Mouse (Mus musculus) c-Kit-positive CD71-positive TER-119-negative erythroid progenitor cells, embryonic 14.5 days (primary cell): ENCODE results near the gene Cnksr2.

Experiments used
- DNase-seq: peaks from one replicate; pipeline ENCODE4 v3.0.0-alpha.2; 2013; ENCODE audit warnings: low read depth

Cnksr2 gene

GRCm38 (mm10) chrX:158043057-158043843 is at the start of gene Cnksr2:
Gene Cnksr2, minus strand, starts transcription at chrX:158043294.
- DNase-seq = no peak

GRCm38 (mm10) chrX:158043844-158044140 is 698 bp upstream of the Cnksr2 start:
- DNase-seq = no peak

- DNase-seq = no peak
Observed at GRCm38 (mm10) chrX:158042255-158043056, 638 bp downstream of the Cnksr2 start.

- DNase-seq = no peak
Observed at GRCm38 (mm10) chrX:158041703-158042102, 1.4 kb downstream of the Cnksr2 start.

GRCm38 (mm10) chrX:157951698-157952097 is 91.4 kb downstream of the Cnksr2 start:
- no peak for DNase-seq

GRCm38 (mm10) chrX:157949256-157949655 is 93.8 kb downstream of the Cnksr2 start:
- no peak for DNase-seq

GRCm38 (mm10) chrX:157945121-157945520 is 98.0 kb downstream of the Cnksr2 start:
- no peak for DNase-seq

GRCm38 (mm10) chrX:157936611-157937010 is 106.5 kb downstream of the Cnksr2 start:
- no peak for DNase-seq

- DNase-seq = no peak
Observed at GRCm38 (mm10) chrX:157920093-157920492, 123.0 kb downstream of the Cnksr2 start.

- DNase-seq = no peak
Observed at GRCm38 (mm10) chrX:157829983-157830382, 213.1 kb downstream of the Cnksr2 start.

GRCm38 (mm10) chrX:157818921-157819260 is 224.2 kb downstream of the Cnksr2 start:
- no peak for DNase-seq

GRCm38 (mm10) chrX:157818207-157818920 is 224.7 kb downstream of the Cnksr2 start, which contains the start of gene Klhl34:
Gene Klhl34, plus strand, starts transcription at chrX:157818435.
- DNase-seq = no peak

- no peak for DNase-seq
Observed at GRCm38 (mm10) chrX:157817571-157818206, 225.4 kb downstream of the Cnksr2 start.

GRCm38 (mm10) chrX:157809721-157810120 is 233.4 kb downstream of the Cnksr2 start:
- no peak for DNase-seq

- DNase-seq = no peak
Observed at GRCm38 (mm10) chrX:157801669-157802068, 241.4 kb downstream of the Cnksr2 start.
